Mouse (Mus musculus) natural killer cell, adult 2 months (primary cell): Measurements from ENCODE around the gene Arhgef2.

Source experiments
- DNase-seq, 2 experiments: peaks; one replicate each; pipeline ENCODE4 v3.0.0; 2022; ENCODE audit warnings: low spot score in 2 of 2

Arhgef2 gene

GRCm38 (mm10) chr3:88684236-88684979, 78.6 kb downstream of the Arhgef2 start:
- DNase-seq: no peak

GRCm38 (mm10) chr3:88684980-88685941, 79.5 kb downstream of the Arhgef2 start, which contains the start of gene Khdc4:
Gene Khdc4, plus strand, starts transcription at chr3:88685803.
- peak; percentile 96 to 97 for DNase-seq

- no peak for DNase-seq
Observed at GRCm38 (mm10) chr3:88685958-88686451, 80.2 kb downstream of the Arhgef2 start.

GRCm38 (mm10) chr3:88686734-88687611, 81.2 kb downstream of the Arhgef2 start:
- DNase-seq: peak; percentile 21 to 45

GRCm38 (mm10) chr3:88689079-88689478, 83.3 kb downstream of the Arhgef2 start:
- DNase-seq: no peak

GRCm38 (mm10) chr3:88695545-88695944, 89.8 kb downstream of the Arhgef2 start:
- DNase-seq: no peak
